Mouse (Mus musculus) myocyte (in vitro differentiated cells): ENCODE measurements around the gene Ap1m1.

Source experiments
- MAX ChIP-seq: IDR thresholded peaks from one replicate; pipeline ENCODE4 v1.6.1; 2011; ENCODE audit warnings: low read depth, mild to moderate bottlenecking, control low read depth
- MYOD1 ChIP-seq, 3 experiments: IDR thresholded peaks; one replicate each; pipeline ENCODE4 v1.6.1; 2011; ENCODE audit warnings: control low read depth in 2 of 3, low read depth in 2 of 3, mild to moderate bottlenecking in 2 of 3, moderate library complexity in 1 of 3; ENCODE audit not compliant: insufficient read length in 2 of 3, control insufficient read depth in 1 of 3

- TF ChIP-seq MAX (no peak), MYOD1 (IDR thresholded peaks at IDR 0.05; ENCODE audit: control insufficient read depth in 1 of 3, insufficient read length in 2 of 3, low read depth in 2 of 3) (no peak)
Measured at GRCm38 (mm10) chr8:72298928-72299327, 59.1 kb downstream of the Ap1m1 start.
